Mouse (Mus musculus) olfactory bulb, adult 2 months (tissue): Measurements from ENCODE around the gene Cyp39a1.

Source experiments
- CTCF ChIP-seq: fragments of 200-500 bp; IDR thresholded peaks from 2 replicates; pipeline ENCODE4 v1.5.1; 2012; ENCODE audit warnings: low read depth, mild to moderate bottlenecking, low read length, moderate library complexity; ENCODE audit not compliant: insufficient read depth
- POLR2A ChIP-seq: fragments of 200-500 bp; IDR thresholded peaks from 2 replicates; pipeline ENCODE4 v1.6.1; 2012; ENCODE audit warnings: mild to moderate bottlenecking, low read depth, low read length, moderate library complexity; ENCODE audit not compliant: insufficient read depth

DNA sequence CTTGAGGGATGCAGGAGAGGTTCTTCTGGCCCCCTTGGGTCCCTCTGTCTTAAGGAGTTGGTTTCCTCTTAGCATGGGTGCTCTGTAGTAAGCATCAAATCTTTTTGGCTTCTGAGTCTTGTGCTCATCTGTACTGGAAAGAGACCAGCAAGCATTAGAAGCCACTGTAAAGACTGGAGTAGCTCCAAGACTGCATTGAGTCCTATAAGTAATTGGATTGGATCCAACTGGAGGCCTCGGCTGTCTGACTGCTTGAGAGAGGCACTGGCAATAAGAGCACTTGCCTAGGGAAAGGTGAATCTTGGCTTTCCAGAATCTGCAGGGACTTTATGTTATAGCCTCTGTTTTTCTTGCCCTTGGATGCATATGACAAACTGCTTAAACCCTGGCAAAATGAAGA lies 85.6 kb downstream of the Cyp39a1 start:
- TF ChIP-seq POLR2A (no peak), CTCF (no peak)
